Mouse (Mus musculus) thymus, postnatal 0 days (tissue): ENCODE data around the gene Rsad2. TPM values are rescaled to one million over a fixed set of nuclear protein-coding genes. Genes with fewer than 3 reads are reported as not detected.
"Not testable (repeated sequence)": the region's sequence is repeated elsewhere in the genome, so short reads cannot be mapped to it uniquely, and the experiment has no call there.

Experiments used
- DNase-seq: peaks from one replicate; pipeline ENCODE4 v3.0.0-alpha.2; 2015; ENCODE audit warnings: low spot score
- polyA plus RNA-seq: library from polyadenylated mRNA; unstranded; fragments of >200 nt; fragmentation: Nextera tagmentation; extraction: Ambion mirVana; gene quantifications from 2 replicates; pipeline ENCODE4 v1.2.1, GENCODE M21; 2015

Rsad2 gene
- polyA plus RNA-seq, 1 experiment from 2014 or later: 6.5 TPM

- DNase-seq: no peak
Measured at GRCm38 (mm10) chr12:26446377-26447045, 9.7 kb downstream of the Rsad2 start.

- no peak for DNase-seq
Measured at GRCm38 (mm10) chr12:26444511-26444910, 11.7 kb downstream of the Rsad2 start.

- DNase-seq: peak; percentile 45
Measured at GRCm38 (mm10) chr12:26444054-26444453, 12.2 kb downstream of the Rsad2 start.

- no peak for DNase-seq
Measured at GRCm38 (mm10) chr12:26439366-26439765, 16.9 kb downstream of the Rsad2 start.

GRCm38 (mm10) chr12:26437950-26438349 lies 18.3 kb downstream of the Rsad2 start:
- DNase-seq: no peak

GRCm38 (mm10) chr12:26436334-26436733 lies 19.9 kb downstream of the Rsad2 start:
- DNase-seq: no peak

GRCm38 (mm10) chr12:26428771-26429170 lies 27.5 kb downstream of the Rsad2 start:
- not testable (repeated sequence) for DNase-seq

GRCm38 (mm10) chr12:26424841-26425240 lies 31.4 kb downstream of the Rsad2 start:
- peak; percentile 58 for DNase-seq

- DNase-seq: no peak
Measured at GRCm38 (mm10) chr12:26418322-26418721, 37.9 kb downstream of the Rsad2 start.

GRCm38 (mm10) chr12:26416636-26417295 lies 39.5 kb downstream of the Rsad2 start:
- no peak for DNase-seq

GRCm38 (mm10) chr12:26415104-26415771 lies 41.0 kb downstream of the Rsad2 start, which contains the start of gene Rnf144a:
Gene Rnf144a, minus strand, starts transcription at chr12:26415254.
- DNase-seq: peak; percentile 88

- DNase-seq: peak; percentile 17
Measured at GRCm38 (mm10) chr12:26414451-26415103, 41.7 kb downstream of the Rsad2 start.

- DNase-seq: no peak
Measured at GRCm38 (mm10) chr12:26413961-26414411, 42.3 kb downstream of the Rsad2 start.

GRCm38 (mm10) chr12:26412802-26413201 lies 43.5 kb downstream of the Rsad2 start:
- no peak for DNase-seq

GRCm38 (mm10) chr12:26411841-26412450 lies 44.3 kb downstream of the Rsad2 start:
- no peak for DNase-seq

GRCm38 (mm10) chr12:26410443-26410842 lies 45.8 kb downstream of the Rsad2 start:
- DNase-seq: no peak

- DNase-seq: no peak
Measured at GRCm38 (mm10) chr12:26408707-26409106, 47.5 kb downstream of the Rsad2 start.

GRCm38 (mm10) chr12:26404781-26405702 lies 51.2 kb downstream of the Rsad2 start:
- no peak for DNase-seq

- DNase-seq: no peak
Measured at GRCm38 (mm10) chr12:26403372-26404125, 52.7 kb downstream of the Rsad2 start.
